In the genomic region with DNA sequence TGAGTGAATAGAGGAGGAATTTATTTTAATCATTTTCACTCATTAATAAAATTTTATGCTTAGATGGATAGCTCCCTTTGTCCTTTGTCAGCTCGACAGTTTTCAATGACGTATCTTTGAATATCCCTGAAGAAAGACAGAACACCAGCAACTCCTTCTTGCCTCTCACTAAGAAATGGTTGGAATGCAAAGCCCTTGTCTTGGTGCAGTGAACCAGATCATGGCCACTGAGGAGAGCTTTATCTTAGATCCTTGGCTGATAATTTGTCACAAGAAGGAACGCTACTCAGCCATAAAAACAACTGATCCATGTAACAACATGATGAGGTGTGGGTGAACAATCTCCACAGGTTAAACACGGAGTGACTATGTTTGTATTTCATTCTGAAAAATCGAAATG, we compare ENCODE assay signal across 26 mouse cellular contexts.
DNase-seq lines count a peak whose midpoint lies in the region; ATAC-seq lines count a peak whose summit lies in the region.
"Had no signal": no experiment of that assay in that cellular context is flagged by ENCODE, and none has a peak within 500 bp of the region (broad histone marks: within the 10 kb centered on the region; RNA-seq: fewer than 3 reads in every experiment).

No protein-coding gene starts in this region.

- H3K4me1 ChIP-seq in kidney, embryonic 14.5 days (ENCODE audit: control insufficient read depth, insufficient read depth, low read length) = no peaks in the 10 kb centered on the region
- H3K4me1 ChIP-seq in neural tube, embryonic 11.5 days (ENCODE audit: control insufficient read depth, insufficient read depth, low read length) = no peaks in the 10 kb centered on the region
- H3K4me1 ChIP-seq: heart, embryonic 13.5 days; hindbrain, embryonic 10.5 days; hindbrain, embryonic 15.5 days; midbrain, embryonic 12.5 days; stomach, embryonic 15.5 days had no signal

- no peak overlapping the region for H3K4me3 ChIP-seq in kidney, embryonic 14.5 days (ENCODE audit: low read length)
- no peak overlapping the region for H3K4me3 ChIP-seq in neural tube, embryonic 11.5 days (ENCODE audit: low read depth, low read length)
- H3K4me3 ChIP-seq: heart, embryonic 13.5 days; hindbrain, embryonic 10.5 days; hindbrain, embryonic 15.5 days; midbrain, embryonic 12.5 days; myocyte; stomach, embryonic 15.5 days had no signal

- H3K27me3 ChIP-seq in kidney, embryonic 14.5 days (ENCODE audit: control insufficient read depth, insufficient read depth, low read length) = no peaks in the 10 kb centered on the region
- H3K27me3 ChIP-seq in neural tube, embryonic 11.5 days (ENCODE audit: control insufficient read depth, insufficient read depth, low read length) = no peaks in the 10 kb centered on the region
- H3K27me3 ChIP-seq: heart, embryonic 13.5 days; hindbrain, embryonic 15.5 days; midbrain, embryonic 12.5 days; stomach, embryonic 15.5 days had no signal

- 23% methylated on average over 5 of the region's 5 CpGs for WGBS in kidney, embryonic 14.5 days
- WGBS in neural tube, embryonic 11.5 days = 30% methylated on average over 5 of the region's 5 CpGs

- H3K36me3 ChIP-seq in kidney, embryonic 14.5 days (ENCODE audit: control insufficient read depth, insufficient read depth, low read length) = no peaks in the 10 kb centered on the region
- no peaks in the 10 kb centered on the region for H3K36me3 ChIP-seq in neural tube, embryonic 11.5 days (ENCODE audit: control insufficient read depth, insufficient read depth, low read length)
- H3K36me3 ChIP-seq: heart, embryonic 13.5 days; hindbrain, embryonic 10.5 days; hindbrain, embryonic 15.5 days; midbrain, embryonic 12.5 days; stomach, embryonic 15.5 days had no signal

- H3K9ac ChIP-seq in kidney, embryonic 14.5 days (ENCODE audit: low read depth, low read length) = no peak overlapping the region
- no peak overlapping the region for H3K9ac ChIP-seq in neural tube, embryonic 11.5 days (ENCODE audit: low read length)
- H3K9ac ChIP-seq: heart, embryonic 13.5 days; hindbrain, embryonic 15.5 days; liver, embryonic 14.5 days; midbrain, embryonic 12.5 days; stomach, embryonic 15.5 days had no signal

- no peak for DNase-seq in kidney, adult 18-20 months
- DNase-seq in neural tube, embryonic 11.5 days (ENCODE audit: low spot score) = no peak
- DNase-seq in neural tube, embryonic 10.5 days (ENCODE audit: extremely low spot score, low spot score) = no peak
- peak; percentile 16 for DNase-seq in embryo, embryonic 9.5 days (ENCODE audit: extremely low spot score)
- no peak for DNase-seq in gastrocnemius, postnatal 14 days
- DNase-seq in thymus, adult 18-20 months = no peak
- DNase-seq: adrenal gland, adult 8-10 months; cerebellum, adult 2 months; cerebellum, postnatal 25 days; heart, postnatal 10 days; kidney, adult 9 months; liver; lung, adult 2 months; lung, postnatal 10 days; right cerebral cortex, postnatal 25 days; thymus, postnatal 14 days had no signal

- no peak overlapping the region for H3K4me2 ChIP-seq in kidney, embryonic 14.5 days (replicated peaks; ENCODE audit: low read depth, low read length)
- H3K4me2 ChIP-seq in neural tube, embryonic 11.5 days (ENCODE audit: low read depth) = no peak overlapping the region
- H3K4me2 ChIP-seq: heart, embryonic 13.5 days; hindbrain, embryonic 15.5 days; midbrain, embryonic 12.5 days; stomach, embryonic 15.5 days had no signal

- H3K9me3 ChIP-seq in kidney, embryonic 14.5 days (ENCODE audit: control insufficient read depth, low read length) = no peaks in the 10 kb centered on the region
- H3K9me3 ChIP-seq in neural tube, embryonic 11.5 days (ENCODE audit: control insufficient read depth, low read length) = no peaks in the 10 kb centered on the region
- H3K9me3 ChIP-seq: heart, embryonic 13.5 days; hindbrain, embryonic 10.5 days; hindbrain, embryonic 15.5 days; midbrain, embryonic 12.5 days; stomach, embryonic 15.5 days had no signal

- intact Hi-C loops in gastrocnemius, postnatal 14 days (cut with DNase I; ENCODE audit: low total_unique reads) = no loop called here

- no peak overlapping the region for H3K27ac ChIP-seq in kidney, embryonic 14.5 days (ENCODE audit: low read depth, low read length)
- no peak overlapping the region for H3K27ac ChIP-seq in neural tube, embryonic 11.5 days (ENCODE audit: low read depth, low read length)
- H3K27ac ChIP-seq: heart, embryonic 13.5 days; hindbrain, embryonic 10.5 days; hindbrain, embryonic 15.5 days; liver, embryonic 14.5 days; midbrain, embryonic 12.5 days; stomach, embryonic 15.5 days had no signal

- peak; percentile 93 for ATAC-seq in kidney, embryonic 14.5 days (ENCODE audit: low FRiP score, low TSS enrichment)
- ATAC-seq in neural tube, embryonic 11.5 days (ENCODE audit: insufficient read depth, low FRiP score, low TSS enrichment) = 0 out of 2 replicates have a peak, but pooled peaks have one; percentile 9
- ATAC-seq: forebrain, embryonic 16.5 days; inflammation-experienced regulatory T-cells, adult 6 months had no signal
